Mouse (Mus musculus) limb, embryonic 12.5 days (tissue): ENCODE results near the gene Rgs10. TPM values are rescaled to one million over a fixed set of nuclear protein-coding genes. Genes with fewer than 3 reads are reported as not detected.
"Not testable (repeated sequence)": the region's sequence is repeated elsewhere in the genome, so short reads cannot be mapped to it uniquely, and the experiment has no call there.

Experiments used
- ATAC-seq: fragments of 200-750 bp; cut with Nextera tagmentation; 2 replicates; pipeline ENCODE4 v1.8.0; 2017; ENCODE audit warnings: low read depth, moderate TSS enrichment; ENCODE audit not compliant: insufficient number of reproducible peaks, insufficient read depth, low FRiP score, low TSS enrichment
- H3K27ac ChIP-seq: fragments of 300-500 bp; sonication (generic); 2 replicates; pipeline ENCODE4 v1.5.1; 2016; ENCODE audit warnings: mild to moderate bottlenecking, moderate library complexity
- H3K27me3 ChIP-seq: fragments of 300-500 bp; sonication (generic); 2 replicates; pipeline ENCODE4 v1.6.1; 2016; ENCODE audit warnings: mild to moderate bottlenecking, moderate library complexity
- H3K36me3 ChIP-seq: fragments of 300-500 bp; sonication (generic); 2 replicates; pipeline ENCODE4 v1.6.1; 2016; ENCODE audit warnings: mild to moderate bottlenecking, moderate library complexity
- H3K4me1 ChIP-seq: fragments of 300-500 bp; sonication (generic); replicated peaks from 2 replicates; pipeline ENCODE4 v1.6.1; 2016
- H3K4me2 ChIP-seq: fragments of 300-500 bp; sonication (generic); 2 replicates; pipeline ENCODE4 v1.6.1; 2016; ENCODE audit warnings: mild to moderate bottlenecking, moderate library complexity
- H3K4me3 ChIP-seq: fragments of 300-500 bp; sonication (generic); replicated peaks from 2 replicates; pipeline ENCODE4 v1.5.1; 2016; ENCODE audit warnings: mild to moderate bottlenecking
- H3K9ac ChIP-seq: fragments of 300-500 bp; sonication (generic); replicated peaks from 2 replicates; pipeline ENCODE4 v1.6.1; 2016; ENCODE audit warnings: mild to moderate bottlenecking, moderate library complexity
- H3K9me3 ChIP-seq: fragments of 300-500 bp; sonication (generic); 2 replicates; pipeline ENCODE4 v1.6.1; 2016; ENCODE audit warnings: mild to moderate bottlenecking, moderate library complexity
- WGBS: fragments of 180-500 bp; shearing (Covaris S2); methylation state at CpG from one replicate; pipeline ENCODE4 v1.1.7; 2016; 5-methylcytosine and 5-hydroxymethylcytosine counted together
- polyA plus RNA-seq: library from polyadenylated mRNA; unstranded; fragments of >200 nt; fragmentation: Nextera tagmentation; extraction: Ambion mirVana; gene quantifications from 2 replicates; pipeline ENCODE4 v1.2.1, GENCODE M21; 2016

The Rgs10 gene
- polyA plus RNA-seq, 1 experiment from 2014 or later = 7.9 TPM

DNA sequence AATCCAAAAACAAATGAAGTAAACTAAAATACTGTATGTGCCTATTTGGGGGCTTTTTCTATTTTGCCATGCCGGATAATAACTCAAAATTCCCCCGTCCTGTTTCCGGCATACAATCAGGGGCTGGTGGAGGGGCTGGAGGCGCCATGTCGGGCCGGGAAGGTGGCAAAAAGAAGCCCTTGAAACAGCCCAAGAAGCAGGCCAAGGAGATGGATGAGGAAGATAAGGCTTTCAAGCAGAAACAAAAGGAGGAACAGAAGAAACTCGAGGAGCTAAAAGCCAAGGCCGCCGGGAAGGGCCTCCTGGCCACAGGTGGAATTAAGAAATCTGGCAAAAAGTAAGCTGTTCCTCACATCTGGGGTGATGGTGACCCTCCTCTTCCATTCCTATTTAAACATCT is 78.2 kb downstream of the Rgs10 start:
- H3K27me3 ChIP-seq, H3K9ac ChIP-seq, H3K27ac ChIP-seq, H3K36me3 ChIP-seq, H3K4me2 ChIP-seq, ATAC-seq, H3K4me1 ChIP-seq, H3K9me3 ChIP-seq, H3K4me3 ChIP-seq: not testable (repeated sequence)
- WGBS = 78% methylated on average over 9 of the region's 9 CpGs

DNA sequence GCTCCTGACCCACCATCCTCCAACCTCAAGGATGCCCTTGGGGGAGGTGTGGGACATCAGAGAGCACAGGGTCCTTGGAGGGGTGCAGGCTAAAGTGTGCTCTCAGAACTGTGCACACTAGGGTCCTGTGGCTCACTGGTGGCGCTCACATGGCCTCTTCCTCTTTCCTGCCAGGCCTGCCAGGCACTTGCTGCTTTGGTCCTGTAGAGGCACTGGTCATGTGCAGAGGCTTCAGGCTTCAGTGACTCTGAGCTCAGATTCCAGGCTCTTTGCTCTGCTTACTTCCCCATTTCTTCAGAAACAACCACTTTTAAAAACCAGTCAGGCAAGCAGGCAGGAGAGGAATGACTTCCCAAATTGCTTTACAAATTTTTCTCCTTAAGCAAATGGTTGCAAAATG is 85.7 kb downstream of the Rgs10 start:
- WGBS = 76% methylated on average over 1 of the region's 1 CpGs
- ATAC-seq = no peak
- no peak overlapping the region; the same call in 1 of the 2 replicates for H3K9ac ChIP-seq

DNA sequence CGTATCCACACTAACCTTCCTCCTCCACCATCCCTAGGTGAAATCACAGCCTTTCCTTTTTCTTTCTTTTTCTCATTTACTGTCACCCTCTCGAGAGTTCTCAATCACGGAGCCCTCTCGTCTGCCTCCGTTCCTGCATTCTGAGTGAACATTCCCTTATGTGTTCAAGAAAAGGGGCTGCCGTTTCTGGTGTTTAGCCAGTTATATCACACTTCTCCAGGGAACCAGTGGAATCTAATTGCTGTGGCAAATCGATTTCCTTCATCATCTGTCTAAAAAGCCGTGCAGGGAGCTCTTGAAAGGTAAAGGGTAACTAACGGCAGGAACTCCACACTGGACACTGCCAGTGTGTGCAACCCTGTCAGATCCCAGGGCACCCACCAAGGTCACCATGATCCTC is 87.6 kb downstream of the Rgs10 start:
- H3K4me2 ChIP-seq = no peak overlapping the region
- no peak overlapping the region for H3K27ac ChIP-seq
- H3K4me3 ChIP-seq = no peak overlapping the region
- H3K27me3 ChIP-seq = no peaks in the 10 kb centered on the region
- H3K4me1 ChIP-seq = no peaks in the 10 kb centered on the region
- no peaks in the 10 kb centered on the region for H3K36me3 ChIP-seq
- no peak overlapping the region for H3K9ac ChIP-seq
- 64% methylated on average over 9 of the region's 9 CpGs for WGBS
- H3K9me3 ChIP-seq = no peaks in the 10 kb centered on the region
- no peak for ATAC-seq

More for the DNA sequence above, 85.7 kb downstream of the Rgs10 start:
- Histone ChIP-seq H3K4me3 (no peak overlapping the region), H3K4me1 (no peaks in the 10 kb centered on the region), H3K27ac (no peak overlapping the region), H3K36me3 (no peaks in the 10 kb centered on the region), H3K4me2 (no peak overlapping the region), H3K9me3 (no peaks in the 10 kb centered on the region), H3K27me3 (no peaks in the 10 kb centered on the region)

DNA sequence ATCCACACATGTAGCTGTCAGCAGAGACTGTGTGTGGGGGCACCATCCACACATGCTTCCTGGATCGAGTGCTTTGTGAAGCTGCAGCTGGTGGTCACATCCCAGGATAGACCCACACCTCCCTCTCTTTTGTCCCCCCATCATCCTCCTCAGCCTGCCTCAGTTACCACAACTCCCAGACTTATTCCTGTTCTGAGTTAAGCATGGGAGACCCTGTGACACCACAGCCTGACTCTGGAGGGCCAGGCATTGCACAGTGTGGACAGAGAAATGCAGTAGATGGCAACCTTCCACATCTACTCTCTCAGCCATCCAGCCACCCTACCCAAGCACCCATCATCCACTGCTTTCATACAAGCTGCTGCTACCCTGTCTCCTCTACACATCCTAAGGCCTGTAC is 93.6 kb downstream of the Rgs10 start:
- no peak overlapping the region for H3K4me2 ChIP-seq
- ATAC-seq = no peak
- H3K27me3 ChIP-seq = no peaks in the 10 kb centered on the region
- H3K9ac ChIP-seq = no peak overlapping the region
- no peaks in the 10 kb centered on the region for H3K9me3 ChIP-seq
- no peaks in the 10 kb centered on the region for H3K4me1 ChIP-seq
- no peak overlapping the region for H3K27ac ChIP-seq
- WGBS = 44% methylated on average over 1 of the region's 1 CpGs
- H3K4me3 ChIP-seq = no peak overlapping the region
- H3K36me3 ChIP-seq = no peaks in the 10 kb centered on the region

Other genes with a start within 250 kb of the Rgs10 start
- 6.8 and 10.4 TPM in 2 replicates for gene Cox6a2, start 212.4 kb downstream of the Rgs10 start, polyA plus RNA-seq
- 16.2 and 17.9 TPM in 2 replicates for gene Armc5, start 181.4 kb downstream of the Rgs10 start, polyA plus RNA-seq
- 9.9 and 10.1 TPM in 2 replicates for gene 9130023H24Rik, start 180.7 kb downstream of the Rgs10 start, polyA plus RNA-seq
- 22.3 and 27.7 TPM in 2 replicates for gene Tgfb1i1, start 171.9 kb downstream of the Rgs10 start, polyA plus RNA-seq
- not detected in 2 replicates for gene Slc5a2, start 153.1 kb downstream of the Rgs10 start, polyA plus RNA-seq
- 22.5 and 28.0 TPM in 2 replicates for gene BC017158, start 120.6 kb downstream of the Rgs10 start, polyA plus RNA-seq
- 35.5 and 36.0 TPM in 2 replicates for gene Tial1, start 43.0 kb upstream of the Rgs10 start, polyA plus RNA-seq
- gene Bag3, start 104.9 kb upstream of the Rgs10 start, polyA plus RNA-seq = 8.7 and 9.2 TPM in 2 replicates
- 25.5 and 26.0 TPM in 2 replicates for gene Inpp5f, start 192.6 kb upstream of the Rgs10 start, polyA plus RNA-seq